Mouse (Mus musculus): ENCODE data around the gene Hoxb7. TPM values are rescaled to one million over a fixed set of nuclear protein-coding genes. Genes with fewer than 3 reads are reported as not detected.

Gene Hoxb7
- total and polyA plus RNA-seq, 2 experiments from 2014 or later = 0.20 TPM; not detected in 1

DNA sequence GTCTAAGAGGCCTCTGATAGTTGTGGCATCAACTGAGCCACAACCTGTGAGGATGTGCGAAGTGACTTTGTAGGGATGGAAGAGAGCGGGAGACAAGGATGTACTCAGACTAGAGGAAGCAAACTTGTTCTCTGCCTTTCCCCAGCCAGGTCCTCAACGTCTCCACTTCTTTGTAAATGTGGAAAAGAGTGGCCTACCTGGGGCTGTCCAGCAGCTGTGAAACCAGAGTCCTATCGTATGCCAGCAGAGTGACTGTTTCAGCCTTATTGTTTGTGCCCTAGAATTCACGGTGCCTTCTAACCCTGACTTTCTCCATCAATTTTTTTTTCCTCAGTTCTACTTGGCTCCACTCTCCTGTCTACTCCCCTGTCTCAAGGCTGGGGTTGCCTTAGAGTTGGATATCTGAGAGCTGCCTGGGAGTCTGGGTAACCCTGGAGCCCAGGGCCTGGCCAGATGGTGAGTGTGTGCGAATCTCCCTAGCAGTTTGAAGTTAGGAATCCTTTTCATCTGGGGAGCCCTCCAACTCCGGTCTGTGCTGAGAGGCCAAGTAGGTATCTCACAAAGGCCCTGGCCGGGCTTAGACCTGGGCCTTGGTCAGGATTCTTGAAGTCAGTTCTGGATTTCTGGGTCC is 21.9 kb upstream of the Hoxb7 start:
- TF ChIP-seq EP300 (IDR thresholded peaks at IDR 0.05; ENCODE audit: low read depth) (no peak), CTCF (IDR thresholded peaks at IDR 0.05; ENCODE audit: low read depth) (no peak)

GRCm38 (mm10) chr11:96265954-96266353 is 20.5 kb upstream of the Hoxb7 start:
- H3K27me3 ChIP-seq (ENCODE audit: control insufficient read depth, insufficient read depth, low read length) = peaks cover 100% of the 10 kb centered on the region
- no peak for DNase-seq (ENCODE audit: low spot score)
- H3K4me3 ChIP-seq (ENCODE audit: low read depth, low read length) = no peak overlapping the region
- no peak overlapping the region for H3K9ac ChIP-seq (replicated peaks; ENCODE audit: low read depth, low read length)
- H3K9me3 ChIP-seq (replicated peaks; ENCODE audit: control insufficient read depth, low read length) = no peaks in the 10 kb centered on the region
- no peak for TF ChIP-seq EP300 (IDR thresholded peaks at IDR 0.05; ENCODE audit: low read depth)
- TF ChIP-seq CTCF (IDR thresholded peaks at IDR 0.05; ENCODE audit: low read depth) = no peak
- H3K36me3 ChIP-seq (replicated peaks; ENCODE audit: control insufficient read depth, insufficient read depth, low read length) = no peaks in the 10 kb centered on the region
- ATAC-seq (ENCODE audit: insufficient read depth, low read depth) = no peak
- H3K4me1 ChIP-seq (ENCODE audit: control insufficient read depth, insufficient read depth) = no peaks in the 10 kb centered on the region
- WGBS = 2% methylated on average over 7 of the region's 7 CpGs
- no peak overlapping the region for H3K27ac ChIP-seq (ENCODE audit: low read depth)
- no peak overlapping the region for H3K4me2 ChIP-seq (ENCODE audit: low read depth, low read length)

More for the DNA sequence above, 21.9 kb upstream of the Hoxb7 start:
- DNase-seq (ENCODE audit: low spot score) (no peak), ATAC-seq (ENCODE audit: insufficient read depth, low read depth) (no peak)
- WGBS = 11% methylated on average over 8 of the region's 8 CpGs
- Histone ChIP-seq H3K4me2 (ENCODE audit: low read depth, low read length) (no peak overlapping the region), H3K4me1 (ENCODE audit: control insufficient read depth, insufficient read depth) (no peaks in the 10 kb centered on the region), H3K36me3 (replicated peaks; ENCODE audit: control insufficient read depth, insufficient read depth, low read length) (no peaks in the 10 kb centered on the region), H3K27me3 (ENCODE audit: control insufficient read depth, insufficient read depth, low read length) (peaks cover 100% of the 10 kb centered on the region), H3K27ac (ENCODE audit: low read depth) (no peak overlapping the region), H3K4me3 (ENCODE audit: low read depth, low read length) (no peak overlapping the region), H3K9ac (replicated peaks; ENCODE audit: low read depth, low read length) (no peak overlapping the region), H3K9me3 (replicated peaks; ENCODE audit: control insufficient read depth, low read length) (no peaks in the 10 kb centered on the region)

DNA sequence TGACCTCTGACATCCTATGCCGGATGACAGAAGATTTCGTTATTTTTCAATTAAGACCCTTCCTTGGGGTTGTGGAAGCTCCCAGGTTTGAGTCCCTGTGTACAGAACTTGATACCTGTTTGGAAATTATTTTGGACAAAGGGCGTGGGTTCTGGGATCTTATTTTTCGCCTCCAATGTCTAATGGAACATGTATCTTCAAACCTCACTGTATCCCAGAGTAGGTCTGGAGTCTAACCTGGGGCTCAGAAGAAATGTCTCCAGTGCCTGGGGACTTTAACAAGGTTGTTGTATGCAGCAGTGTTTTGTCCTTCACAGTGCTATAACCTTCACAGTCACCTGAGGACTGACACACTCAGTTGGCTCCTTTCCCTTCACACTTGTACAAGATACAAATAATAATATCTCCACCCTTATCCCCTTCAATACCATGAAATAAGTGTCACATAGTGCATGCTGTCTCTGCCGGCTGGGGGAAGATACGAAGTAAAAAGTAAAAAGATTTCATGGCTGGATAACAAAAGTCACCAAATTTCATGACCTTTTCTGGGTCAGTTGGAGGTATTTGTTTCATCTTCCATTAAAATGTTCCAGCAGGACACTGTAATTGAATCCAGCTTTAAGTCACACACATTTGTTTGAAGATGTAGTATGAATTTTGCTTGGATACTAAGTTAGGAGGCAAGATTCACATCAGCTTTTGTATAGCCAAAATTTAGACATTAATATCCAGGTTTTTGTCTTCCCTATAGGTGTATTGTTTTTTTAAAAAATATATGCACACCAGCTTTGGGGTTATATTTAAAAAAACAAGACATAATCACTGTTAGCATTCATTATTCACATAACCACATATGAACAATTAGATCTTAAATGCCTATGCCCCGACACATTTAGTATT is 19.2 kb upstream of the Hoxb7 start:
- Histone ChIP-seq H3K9ac (replicated peaks; ENCODE audit: low read depth, low read length) (no peak overlapping the region), H3K4me1 (ENCODE audit: control insufficient read depth, insufficient read depth) (no peaks in the 10 kb centered on the region), H3K27ac (ENCODE audit: low read depth) (no peak overlapping the region), H3K36me3 (replicated peaks; ENCODE audit: control insufficient read depth, insufficient read depth, low read length) (no peaks in the 10 kb centered on the region), H3K27me3 (ENCODE audit: control insufficient read depth, insufficient read depth, low read length) (peaks cover 100% of the 10 kb centered on the region), H3K4me3 (ENCODE audit: low read depth, low read length) (no peak overlapping the region), H3K4me2 (ENCODE audit: low read depth, low read length) (no peak overlapping the region), H3K9me3 (replicated peaks; ENCODE audit: control insufficient read depth, low read length) (no peaks in the 10 kb centered on the region)
- DNase-seq (ENCODE audit: low spot score) (no peak), ATAC-seq (ENCODE audit: insufficient read depth, low read depth) (no peak)
- WGBS = 13% methylated on average over 7 of the region's 7 CpGs
- TF ChIP-seq EP300 (IDR thresholded peaks at IDR 0.05; ENCODE audit: low read depth) (no peak), CTCF (IDR thresholded peaks at IDR 0.05; ENCODE audit: low read depth) (no peak)

- no peak overlapping the region for H3K4me2 ChIP-seq (ENCODE audit: low read depth, low read length)
- no peak overlapping the region for H3K9ac ChIP-seq (replicated peaks; ENCODE audit: low read depth, low read length)
- H3K4me1 ChIP-seq (ENCODE audit: control insufficient read depth, insufficient read depth) = no peaks in the 10 kb centered on the region
- ATAC-seq (ENCODE audit: insufficient read depth, low read depth) (no peak), DNase-seq (ENCODE audit: low spot score) (no peak)
- H3K27me3 ChIP-seq (ENCODE audit: control insufficient read depth, insufficient read depth, low read length) = peaks cover 100% of the 10 kb centered on the region
- H3K9me3 ChIP-seq (replicated peaks; ENCODE audit: control insufficient read depth, low read length) = no peaks in the 10 kb centered on the region
- no peaks in the 10 kb centered on the region for H3K36me3 ChIP-seq (replicated peaks; ENCODE audit: control insufficient read depth, insufficient read depth, low read length)
- no peak for TF ChIP-seq CTCF (IDR thresholded peaks at IDR 0.05; ENCODE audit: low read depth)
- TF ChIP-seq EP300 (IDR thresholded peaks at IDR 0.05; ENCODE audit: low read depth) = no peak
- no peak overlapping the region for H3K4me3 ChIP-seq (ENCODE audit: low read depth, low read length)
- 3% methylated on average over 1 of the region's 1 CpGs for WGBS
- H3K27ac ChIP-seq (ENCODE audit: low read depth) = no peak overlapping the region
Measured at GRCm38 (mm10) chr11:96268031-96268745, 18.2 kb upstream of the Hoxb7 start.

DNA sequence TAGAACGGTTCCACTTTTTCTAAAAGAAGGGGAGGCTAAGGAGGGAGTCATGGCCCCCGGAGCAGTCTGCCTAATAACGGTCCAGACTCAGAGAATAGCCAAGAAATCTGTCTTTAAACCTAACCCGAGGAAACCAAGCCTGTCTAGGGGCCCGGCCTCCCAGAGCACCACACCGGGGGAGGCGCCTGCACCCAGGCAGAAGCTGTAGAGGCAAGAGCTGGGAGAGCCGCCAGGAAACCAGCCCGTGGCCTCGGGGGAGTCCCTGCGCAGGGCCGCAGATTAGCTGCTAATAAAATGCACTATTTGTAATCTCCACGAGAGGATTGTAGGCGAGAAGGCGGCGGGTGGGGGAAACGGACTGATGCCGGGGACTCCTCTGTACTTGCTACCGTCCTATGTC is 16.6 kb upstream of the Hoxb7 start:
- H3K4me1 ChIP-seq (ENCODE audit: control insufficient read depth, insufficient read depth) = no peaks in the 10 kb centered on the region
- no peak overlapping the region for H3K27ac ChIP-seq (ENCODE audit: low read depth)
- H3K27me3 ChIP-seq (ENCODE audit: control insufficient read depth, insufficient read depth, low read length) = peaks cover 100% of the 10 kb centered on the region
- DNase-seq (ENCODE audit: low spot score) (no peak), ATAC-seq (ENCODE audit: insufficient read depth, low read depth) (no peak)
- H3K4me3 ChIP-seq (ENCODE audit: low read depth, low read length) = peak overlapping the region; percentile 2; the same call in 1 of the 2 replicates
- H3K4me2 ChIP-seq (ENCODE audit: low read depth, low read length) = no peak overlapping the region
- TF ChIP-seq EP300 (IDR thresholded peaks at IDR 0.05; ENCODE audit: low read depth) = no peak
- no peak for TF ChIP-seq CTCF (IDR thresholded peaks at IDR 0.05; ENCODE audit: low read depth)
- H3K9me3 ChIP-seq (replicated peaks; ENCODE audit: control insufficient read depth, low read length) = no peaks in the 10 kb centered on the region
- H3K9ac ChIP-seq (replicated peaks; ENCODE audit: low read depth, low read length) = no peak overlapping the region
- WGBS = under 1% methylated on average over 19 of the region's 19 CpGs
- H3K36me3 ChIP-seq (replicated peaks; ENCODE audit: control insufficient read depth, insufficient read depth, low read length) = no peaks in the 10 kb centered on the region
